Mouse (Mus musculus) monocyte, adult 2 months (primary cell): ENCODE data around the gene Fam131b.

Source experiments
- DNase-seq, 2 experiments: peaks; one replicate each; pipeline ENCODE4 v3.0.0; 2022; ENCODE audit warnings: low spot score in 2 of 2, low read depth in 1 of 2

Gene Fam131b

DNA sequence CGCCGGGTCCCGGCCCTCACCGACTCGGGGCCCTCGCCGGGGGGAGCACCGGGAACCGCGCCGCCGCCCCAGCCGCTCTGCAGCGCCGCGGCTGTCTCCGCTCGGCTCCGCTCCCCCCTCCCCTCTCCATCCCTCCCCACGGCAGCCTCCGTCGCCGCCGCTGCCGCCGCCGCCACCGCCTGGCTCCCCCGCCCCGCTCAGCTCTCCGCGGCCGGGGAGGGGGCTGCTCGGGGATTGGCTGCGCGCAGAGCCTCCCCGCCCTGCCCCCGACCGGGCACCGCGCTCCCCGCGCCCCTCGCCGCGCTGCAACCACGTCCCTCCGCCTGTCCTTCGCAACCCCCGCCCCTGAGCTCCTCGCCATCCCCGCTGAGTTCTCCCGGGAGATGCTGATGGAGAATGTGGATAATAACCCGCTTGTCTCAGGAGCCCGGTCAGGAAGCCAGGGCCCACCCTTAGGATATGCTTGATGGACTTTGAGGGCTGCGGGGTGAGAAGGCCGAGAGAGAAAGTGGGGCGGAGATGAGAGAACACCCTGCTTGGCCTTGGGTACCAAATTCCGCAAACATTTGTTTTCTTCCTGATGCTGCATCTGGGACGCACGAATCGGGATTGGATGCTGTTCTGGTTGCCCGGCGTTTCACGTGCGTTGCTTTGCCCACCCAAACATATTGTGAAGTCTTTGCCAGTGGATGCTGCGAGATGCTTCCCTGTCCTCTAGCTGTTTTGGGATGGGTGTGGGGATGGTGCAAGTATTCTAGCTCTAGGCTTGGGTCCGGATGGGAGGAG is at the start of gene Fam131b:
Gene Fam131b, minus strand, starts transcription at position 162 of the 786 bp plus-strand sequence.
- DNase-seq, result no peak

DNA sequence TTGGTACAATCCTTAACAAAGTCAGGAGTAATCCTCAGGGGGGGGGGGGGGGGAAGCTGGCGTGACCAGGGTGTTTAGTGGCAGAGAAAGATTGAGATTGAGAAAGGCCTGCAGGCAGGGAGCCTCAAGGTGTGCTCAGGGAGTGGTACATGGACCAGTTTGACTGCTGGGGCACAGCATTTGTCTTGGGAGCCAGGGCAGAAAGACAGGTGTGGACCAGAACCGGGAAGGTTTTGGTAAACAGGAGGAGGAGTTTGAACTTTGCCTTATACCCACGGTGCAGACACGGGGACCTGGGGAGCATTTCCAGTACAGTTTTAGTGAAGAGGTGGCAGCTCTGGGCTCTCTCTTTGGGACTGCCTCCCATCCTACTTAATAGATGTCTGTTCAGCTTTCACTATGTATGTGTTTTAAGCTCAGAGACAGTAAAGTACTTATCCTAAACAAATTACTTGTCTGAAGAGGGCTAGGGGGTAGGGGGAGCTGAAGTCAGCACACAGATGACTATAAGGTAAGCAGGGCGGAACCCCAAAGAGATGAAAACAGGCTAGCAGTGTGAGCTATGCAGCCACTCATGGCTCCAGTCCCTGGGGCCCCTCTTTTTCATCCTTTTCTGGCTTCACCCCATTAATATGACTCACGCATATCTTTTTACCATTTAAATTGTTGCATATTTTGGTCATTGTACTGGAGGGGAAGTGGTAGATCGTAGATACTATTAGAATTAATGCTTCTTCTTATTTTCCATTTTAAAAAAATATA is 49.4 kb upstream of the Fam131b start:
- no peak for DNase-seq

DNA sequence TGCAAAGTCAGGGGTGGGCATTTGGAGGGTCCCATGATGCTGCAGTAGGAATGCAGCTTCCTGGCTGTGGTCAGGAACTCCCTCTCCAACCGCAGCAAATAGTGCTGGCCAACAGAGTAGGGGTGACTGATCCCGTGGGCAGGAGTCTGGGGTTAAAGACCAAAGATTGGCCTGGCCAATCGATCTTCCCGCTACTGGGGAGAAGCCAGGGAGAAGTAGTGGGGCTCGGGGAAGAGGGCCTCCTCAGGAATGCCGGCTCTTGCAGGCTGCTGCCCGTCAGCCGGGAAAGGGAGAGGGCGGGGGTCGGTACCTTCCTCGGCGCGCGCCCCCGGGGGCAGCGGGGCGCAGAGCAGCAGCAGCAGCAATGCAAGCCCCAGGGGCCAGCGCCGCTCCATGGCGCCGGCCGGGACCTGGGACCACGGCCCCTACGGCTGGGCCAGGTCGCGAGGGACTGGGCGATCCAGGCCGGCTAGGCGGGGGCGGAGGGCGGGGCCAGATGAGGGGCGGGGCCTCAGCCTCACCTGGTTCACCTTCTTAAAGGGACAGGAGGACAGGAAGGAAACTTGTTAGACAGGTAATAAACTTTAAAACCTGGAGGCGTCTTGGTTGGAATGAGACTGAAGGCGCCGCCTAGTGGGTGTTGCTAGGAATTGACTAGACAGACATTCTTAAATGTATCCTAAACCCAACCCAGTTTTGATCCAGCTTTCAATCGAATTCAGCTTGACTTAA is 48.5 kb upstream of the Fam131b start, which contains the start of gene Epha1:
Gene Epha1, minus strand, starts transcription at position 453 of the 732 bp plus-strand sequence.
- no peak for DNase-seq

DNA sequence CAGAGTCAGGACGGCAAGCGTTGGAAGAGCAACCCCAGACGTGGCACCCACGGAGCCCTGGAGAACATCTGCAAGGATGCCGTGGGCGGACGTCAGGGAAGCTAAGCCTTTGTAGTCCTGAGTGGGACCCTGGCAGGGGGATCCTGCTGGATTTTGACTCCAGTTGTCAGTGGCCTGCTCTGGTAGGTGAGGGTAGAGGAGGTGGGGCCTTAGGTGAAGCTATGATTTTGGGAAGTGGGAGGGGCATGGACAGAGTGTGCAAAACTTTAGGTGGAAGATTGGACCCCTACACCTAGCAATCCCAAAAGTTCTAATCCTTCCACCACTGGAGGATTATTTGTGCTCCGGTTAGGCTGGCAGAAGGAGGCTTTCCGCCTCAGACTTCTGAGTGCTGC is 48.0 kb upstream of the Fam131b start:
- no peak for DNase-seq

DNA sequence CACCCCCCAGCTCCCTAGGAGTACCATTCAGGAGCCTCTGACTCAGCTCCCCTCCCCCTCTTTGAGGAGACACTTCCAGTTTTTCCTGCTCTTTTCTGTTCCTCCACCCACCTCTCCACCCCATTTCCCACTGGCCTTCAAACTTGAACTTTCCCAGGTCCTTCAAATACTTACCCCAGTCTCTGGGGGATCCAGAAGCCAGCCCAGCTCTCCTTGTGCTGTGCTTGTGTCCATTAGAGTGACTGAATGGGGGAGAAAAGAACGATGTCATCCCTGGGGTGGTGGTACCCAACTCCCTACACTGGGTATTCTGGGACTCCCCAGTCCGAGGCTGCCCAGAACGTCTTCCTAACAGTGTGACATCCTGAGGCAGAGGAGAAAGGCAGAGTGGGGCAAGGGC is 47.6 kb upstream of the Fam131b start:
- DNase-seq, result no peak

DNA sequence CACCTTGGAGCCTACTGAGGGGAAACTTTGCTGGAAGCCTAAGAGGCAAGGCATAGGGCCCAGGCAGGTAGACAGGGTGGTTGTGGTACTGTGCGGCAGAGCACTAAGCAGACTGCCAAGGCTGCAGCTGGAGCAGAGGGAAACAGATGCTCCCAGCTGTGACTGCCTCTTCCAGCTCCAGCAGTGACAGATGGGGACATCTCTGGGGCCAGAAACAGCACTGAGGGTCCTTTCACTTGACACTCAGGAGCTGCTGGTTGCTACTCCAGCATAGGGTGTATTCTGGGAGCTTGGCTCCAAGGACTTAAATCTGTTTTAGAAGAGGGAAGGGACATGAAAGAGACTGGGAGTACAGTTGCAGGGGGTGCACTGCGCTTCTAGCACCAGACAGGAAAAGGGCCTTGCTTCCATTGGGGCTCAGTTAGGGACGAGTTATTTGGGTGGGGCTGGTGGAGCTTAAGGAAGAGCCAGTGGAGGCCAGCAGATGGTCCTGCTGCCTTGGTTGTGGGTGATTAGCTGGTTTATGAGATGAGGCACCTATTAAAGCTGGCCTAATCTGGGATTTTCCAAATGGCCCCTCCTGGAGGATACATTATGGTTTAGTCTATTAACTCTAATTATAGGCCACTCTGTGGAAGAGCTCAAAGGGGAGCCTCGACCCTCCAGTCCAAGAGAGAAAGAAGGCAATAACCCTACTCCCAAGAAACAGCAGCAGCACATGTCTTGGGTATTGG is 46.4 kb upstream of the Fam131b start:
- DNase-seq, result no peak

DNA sequence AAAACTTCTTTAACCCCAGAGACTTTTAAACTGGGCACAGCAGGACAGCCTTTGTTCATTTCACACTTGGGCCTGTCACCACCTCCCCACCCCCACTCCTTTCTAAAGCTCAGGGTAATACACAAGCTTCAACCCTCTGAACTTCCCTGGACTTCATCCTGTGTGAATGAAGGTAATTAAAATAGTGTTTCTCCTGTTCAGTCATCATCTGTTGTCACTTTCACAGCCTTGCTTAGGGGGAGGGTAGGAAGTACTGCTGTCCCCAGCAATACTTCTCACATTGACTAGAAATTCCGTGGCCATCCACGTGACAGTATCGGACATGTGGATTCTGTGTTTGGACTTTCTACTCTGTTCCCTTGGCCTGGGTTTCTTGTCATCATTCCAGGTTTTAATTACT is 45.4 kb upstream of the Fam131b start:
- no peak for DNase-seq

DNA sequence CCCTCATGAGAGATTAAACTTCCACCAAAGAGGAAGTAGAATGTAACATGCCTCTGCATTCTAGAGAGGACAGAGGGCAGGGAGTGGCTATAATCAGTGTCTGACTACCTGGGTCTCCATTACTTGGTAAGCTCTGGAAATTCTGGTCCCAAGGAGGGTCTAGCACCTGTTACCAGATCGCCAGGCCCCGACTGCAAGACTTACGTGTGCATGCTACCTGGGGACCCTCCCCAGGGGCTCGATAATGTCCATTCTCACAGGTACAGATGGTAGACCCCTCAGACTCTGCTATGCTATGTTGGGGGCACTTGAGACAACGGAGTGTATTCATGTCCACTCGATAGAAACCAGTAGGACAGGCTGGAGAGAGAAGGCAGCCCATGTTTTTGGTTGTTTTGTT is 40.8 kb upstream of the Fam131b start:
- no peak for DNase-seq

DNA sequence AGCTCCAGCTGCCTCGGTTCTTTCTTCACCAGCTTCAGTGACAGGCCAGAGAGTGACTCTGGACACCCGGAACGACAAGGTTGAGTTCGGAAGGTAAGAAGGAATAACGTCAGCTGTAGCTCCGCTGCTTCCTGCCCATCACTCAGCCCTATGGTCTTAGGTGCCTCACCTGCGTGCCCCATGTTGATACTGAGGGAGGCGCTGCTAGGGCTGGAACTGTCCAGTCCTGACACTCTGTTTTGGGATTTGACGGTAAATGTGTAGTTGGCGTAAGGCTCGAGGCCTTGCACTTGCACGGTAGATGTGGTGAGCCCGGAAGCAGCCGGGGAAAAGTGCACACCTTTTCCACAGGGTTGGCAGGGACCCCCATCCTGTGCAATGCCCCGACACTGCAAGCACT is 40.2 kb upstream of the Fam131b start:
- DNase-seq, result no peak

DNA sequence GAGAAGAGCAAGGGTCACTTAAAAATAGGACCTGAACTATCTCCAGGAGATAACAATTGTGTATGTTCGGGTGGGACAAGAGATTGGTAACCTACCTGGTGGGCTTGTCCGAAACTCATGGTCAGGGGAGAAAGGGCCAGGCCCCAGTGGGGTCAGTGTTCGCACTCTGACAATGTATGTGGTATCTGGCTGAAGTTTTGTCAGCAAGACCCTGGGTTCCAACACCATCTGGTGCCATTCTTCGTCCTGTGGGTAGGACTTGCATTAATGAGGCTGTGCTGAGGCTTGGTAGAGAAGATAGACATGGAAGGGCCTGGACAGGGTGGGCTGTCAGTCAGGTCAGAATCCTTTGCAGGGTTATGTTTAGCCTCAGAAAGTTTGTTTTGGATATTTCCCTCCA is 39.6 kb upstream of the Fam131b start:
- DNase-seq, result no peak

DNA sequence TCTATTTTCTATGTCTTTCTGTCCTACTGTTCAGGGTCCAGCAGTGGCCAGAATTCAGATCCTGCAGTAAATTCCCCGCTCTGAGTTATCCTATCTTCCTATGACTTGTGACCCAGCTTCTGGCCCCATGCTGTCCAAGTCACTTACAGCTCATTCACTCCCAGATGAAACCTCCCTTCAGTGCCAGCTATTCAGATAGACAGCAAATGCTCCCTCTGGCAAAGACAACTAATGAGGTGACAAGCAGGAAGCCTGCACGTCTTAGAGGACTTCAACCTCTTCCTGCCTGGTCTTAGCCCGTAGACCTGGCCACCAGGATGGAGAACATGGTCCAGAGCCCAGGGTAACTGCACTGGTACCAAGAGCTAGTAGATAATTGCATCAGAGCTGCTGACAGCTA is 38.5 kb upstream of the Fam131b start:
- DNase-seq, result no peak

DNA sequence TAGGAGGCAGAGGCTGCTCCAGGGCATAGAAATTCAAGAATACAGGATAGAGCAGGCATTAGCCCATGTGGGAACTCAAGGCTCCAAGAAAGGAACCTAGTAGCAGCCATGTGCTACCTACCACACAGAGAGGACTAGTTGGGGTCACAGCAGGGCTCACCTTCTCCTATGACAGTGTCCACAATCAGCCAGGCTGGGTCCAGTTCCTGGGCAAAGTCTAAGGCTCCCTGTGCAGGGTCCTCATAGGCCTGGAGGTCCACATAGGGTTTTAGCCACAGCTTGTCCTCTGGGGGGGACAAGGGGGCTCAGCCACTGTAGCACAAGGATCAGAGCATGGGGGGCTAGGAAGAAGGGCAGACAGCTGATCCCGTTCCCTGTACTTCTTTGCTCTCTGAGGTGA is 38.1 kb upstream of the Fam131b start:
- DNase-seq, result no peak

DNA sequence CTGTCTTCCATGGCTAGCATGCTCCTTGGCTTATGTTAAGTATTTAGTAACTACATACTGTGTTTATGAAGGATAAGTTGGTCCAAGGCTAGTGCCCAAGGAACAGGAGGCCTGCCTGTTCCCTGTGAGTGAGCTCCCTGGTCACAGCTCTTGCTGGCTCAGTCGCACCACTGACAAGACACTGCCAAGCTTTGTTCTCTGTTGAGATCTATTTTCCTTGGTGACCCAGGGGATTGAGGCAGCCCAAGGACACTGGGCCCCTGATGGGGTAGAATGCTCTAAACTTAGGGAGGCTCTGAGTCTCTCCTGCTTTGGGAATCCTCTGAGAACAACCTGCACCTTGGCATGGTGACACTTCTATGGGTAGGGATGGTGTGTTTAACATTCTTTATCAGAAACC is 37.6 kb upstream of the Fam131b start:
- no peak for DNase-seq

DNA sequence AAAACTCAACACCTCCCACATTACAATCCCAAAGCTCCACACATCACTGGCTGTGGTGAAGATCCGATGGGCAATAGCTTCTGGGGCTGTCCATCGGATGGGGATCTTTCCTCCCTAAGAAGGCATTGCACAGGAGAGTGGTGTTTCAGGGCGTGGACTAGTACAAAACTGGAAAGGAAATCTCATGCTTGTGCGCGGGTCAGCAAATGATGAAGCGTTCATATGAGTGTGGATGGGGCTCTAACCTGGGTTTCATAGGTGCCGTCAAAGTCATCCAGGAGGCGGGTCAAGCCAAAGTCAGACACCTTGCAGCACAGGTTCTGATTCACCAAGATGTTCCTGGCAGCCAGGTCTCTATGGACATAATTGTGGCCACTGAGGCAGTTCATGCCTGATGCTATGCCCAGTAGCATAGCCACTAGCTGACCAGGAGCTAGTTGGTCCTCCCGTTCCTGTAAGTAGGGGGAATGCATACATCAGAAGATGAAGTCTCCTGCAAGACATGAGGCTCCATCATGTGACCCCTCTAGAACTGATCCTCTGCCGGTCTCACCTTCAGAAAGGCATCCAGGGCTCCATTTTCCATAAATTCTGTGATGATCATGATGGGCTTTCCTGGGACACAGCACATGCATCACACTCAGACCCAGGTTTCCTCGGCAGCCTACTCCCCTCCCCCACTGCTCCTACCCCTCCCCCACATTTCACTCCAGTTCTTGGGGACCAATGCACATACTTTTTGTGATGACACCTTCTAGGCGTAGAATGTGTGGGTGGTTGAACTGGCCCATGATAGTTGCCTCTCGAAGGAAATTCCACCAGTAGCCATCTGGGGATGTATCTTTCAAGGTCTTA is 36.8 kb upstream of the Fam131b start:
- no peak for DNase-seq

DNA sequence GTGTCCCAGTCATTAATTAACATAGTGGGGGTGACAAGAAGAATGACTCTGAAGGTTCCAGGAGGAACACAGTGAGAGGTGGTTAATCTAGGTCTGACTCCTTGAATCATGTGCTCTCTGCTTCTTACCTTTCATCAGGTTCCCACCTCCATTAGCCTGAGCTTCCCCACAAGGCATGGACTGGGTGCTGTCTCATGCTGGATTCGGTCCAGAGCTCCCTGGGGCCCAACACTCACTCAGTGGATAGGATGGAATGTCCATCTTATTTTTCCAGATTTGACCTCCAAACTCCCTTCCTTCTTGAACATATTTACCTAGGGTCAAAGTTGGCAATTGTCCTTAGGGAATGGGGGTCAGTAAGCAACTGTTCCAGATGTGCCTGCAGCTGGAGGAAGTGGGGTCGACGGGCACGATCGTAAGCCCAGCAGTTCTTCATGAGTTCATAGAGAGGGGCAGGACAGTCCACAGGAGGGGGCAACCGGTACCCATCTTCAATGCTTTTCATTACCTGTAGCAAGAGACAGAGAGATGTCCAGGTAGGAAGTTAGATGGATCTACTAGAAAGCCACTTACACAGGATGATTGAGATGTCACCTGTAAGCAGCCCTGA is 35.9 kb upstream of the Fam131b start:
- DNase-seq, result no peak

DNA sequence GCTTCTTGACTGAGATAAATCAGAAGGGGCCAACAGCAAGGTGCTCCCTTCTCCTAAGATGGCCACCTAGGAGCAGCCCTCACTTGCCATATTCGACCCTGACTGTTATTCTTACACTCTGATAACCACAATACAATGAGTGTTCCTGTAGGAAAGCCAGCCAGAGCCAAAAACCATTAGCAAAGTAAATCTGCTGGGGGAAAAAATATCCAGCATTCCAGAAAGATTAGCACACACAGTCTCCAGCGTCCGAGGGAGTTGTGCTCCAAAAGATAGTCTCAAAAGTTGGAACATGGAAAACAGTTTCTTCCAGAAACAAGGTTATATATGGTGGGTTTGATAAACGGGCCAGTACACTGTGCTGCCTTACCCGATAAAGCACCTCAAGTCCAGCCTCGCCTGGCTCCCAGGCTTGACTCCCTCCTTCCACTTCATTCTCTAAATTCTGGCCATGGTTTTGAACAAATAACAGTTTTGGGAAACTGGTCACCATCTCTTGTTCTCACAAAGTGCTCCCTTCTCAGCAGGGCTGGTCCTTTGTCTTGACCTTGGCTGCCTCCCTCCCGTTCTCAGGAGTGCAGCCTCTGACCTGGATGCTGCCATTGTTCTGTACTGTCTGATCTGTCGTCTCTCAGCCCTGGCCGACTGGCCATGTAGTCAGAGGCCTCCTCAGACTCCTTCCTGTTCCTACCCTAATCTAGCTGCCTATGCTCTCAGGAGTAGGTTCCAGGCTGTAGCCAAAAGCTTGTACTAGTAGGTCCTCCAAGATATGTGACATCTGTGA is 35.1 kb upstream of the Fam131b start:
- DNase-seq, result no peak

DNA sequence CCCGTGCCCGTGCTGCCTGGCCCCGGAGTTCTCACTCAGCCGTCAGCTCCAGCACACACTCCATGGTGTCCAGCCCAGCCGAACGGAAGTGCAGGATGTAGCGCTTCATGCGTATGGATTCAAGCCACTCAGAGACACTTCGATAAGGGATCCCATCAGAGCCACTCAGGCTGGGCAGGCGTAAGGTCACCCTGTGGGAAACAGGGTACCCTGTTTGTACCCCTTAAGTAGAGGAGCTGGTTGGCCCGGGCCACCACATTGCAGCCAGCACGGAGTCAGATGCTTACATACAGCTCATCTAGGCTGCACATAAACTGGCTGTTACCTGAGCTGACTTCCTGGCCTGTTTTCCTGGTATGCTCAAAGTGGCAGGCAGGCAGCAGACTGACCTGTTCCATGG is 34.5 kb upstream of the Fam131b start:
- no peak for DNase-seq

DNA sequence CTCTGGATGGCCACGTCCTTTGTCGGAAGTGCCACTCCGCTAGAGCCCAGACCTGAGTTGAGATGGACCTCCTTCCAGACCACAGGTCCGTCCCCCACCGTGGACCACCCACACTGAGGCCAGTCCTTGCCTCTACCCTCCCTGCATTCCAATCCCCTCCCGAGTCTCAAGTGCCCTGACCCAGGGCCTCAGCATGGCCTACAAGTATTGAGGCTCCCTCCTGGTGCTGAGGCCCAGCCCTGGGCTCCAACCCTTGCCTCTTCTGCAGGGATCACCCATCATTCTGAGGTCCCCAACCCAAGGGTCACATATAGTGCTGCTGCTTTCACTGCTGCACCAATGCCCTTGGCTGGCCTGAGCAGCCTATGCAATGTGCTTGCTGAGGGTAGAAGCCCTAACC is 33.5 kb upstream of the Fam131b start:
- no peak for DNase-seq

DNA sequence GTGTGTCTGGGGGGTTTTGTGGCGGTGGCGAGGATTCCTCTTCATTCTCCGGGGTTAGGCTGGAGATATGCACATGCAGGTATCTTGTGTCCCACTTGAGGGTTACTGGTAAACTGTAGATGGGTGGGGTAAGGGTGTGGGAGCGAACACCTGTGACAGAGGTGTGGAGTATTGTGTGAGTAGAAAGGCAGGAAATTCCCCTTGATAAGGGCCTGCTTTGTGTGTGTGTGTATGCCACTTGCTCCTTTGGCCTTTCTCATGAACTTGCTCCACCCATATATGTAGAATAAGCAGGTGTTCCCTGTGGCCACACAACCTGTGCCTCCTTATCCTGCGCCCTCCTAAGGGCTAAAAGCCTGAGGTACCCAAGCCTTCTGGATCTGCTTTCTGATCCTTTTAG is 32.5 kb upstream of the Fam131b start:
- no peak for DNase-seq
